Mouse (Mus musculus): ENCODE measurements at regions not wholly inside any gene's neighbourhood (a gene's known extent, or its start where the extent isn't known, plus 50 kb on each side); places are given as distances from the start of the nearest gene placed in this dataset.

GRCm38 (mm10) chr4:127862875-127863274 is 107.9 kb downstream of the CK137956 start:
- no peak for ATAC-seq (replicated peaks; ENCODE audit: poor library complexity, severe bottlenecking)

- no peak for ATAC-seq (replicated peaks; ENCODE audit: poor library complexity, severe bottlenecking)
These were observed 109.2 kb downstream of the CK137956 start for GRCm38 (mm10) chr4:127861319-127862117.

GRCm38 (mm10) chr4:127860271-127860670 is 110.5 kb downstream of the CK137956 start:
- no peak for ATAC-seq (replicated peaks; ENCODE audit: poor library complexity, severe bottlenecking)

GRCm38 (mm10) chr4:127859505-127859904 is 111.2 kb downstream of the CK137956 start:
- ATAC-seq (replicated peaks; ENCODE audit: poor library complexity, severe bottlenecking): no peak

- ATAC-seq (replicated peaks; ENCODE audit: poor library complexity, severe bottlenecking): no peak
These were observed 112.2 kb downstream of the CK137956 start for GRCm38 (mm10) chr4:127858566-127858965.

- no peak for ATAC-seq (replicated peaks; ENCODE audit: poor library complexity, severe bottlenecking)
These were observed 114.9 kb downstream of the CK137956 start for GRCm38 (mm10) chr4:127855836-127856235.

GRCm38 (mm10) chr4:127854776-127855409 is 115.9 kb downstream of the CK137956 start:
- no peak for ATAC-seq (replicated peaks; ENCODE audit: poor library complexity, severe bottlenecking)

- no peak for ATAC-seq (replicated peaks; ENCODE audit: poor library complexity, severe bottlenecking)
These were observed 121.4 kb downstream of the CK137956 start for GRCm38 (mm10) chr4:127849306-127849705.

GRCm38 (mm10) chr4:127846321-127846720 is 124.4 kb downstream of the CK137956 start:
- no peak for ATAC-seq (replicated peaks; ENCODE audit: poor library complexity, severe bottlenecking)

GRCm38 (mm10) chr4:127843421-127843820 is 127.3 kb downstream of the CK137956 start:
- ATAC-seq (replicated peaks; ENCODE audit: poor library complexity, severe bottlenecking): no peak

GRCm38 (mm10) chr4:127833668-127834067 is 137.1 kb downstream of the CK137956 start:
- no peak for ATAC-seq (replicated peaks; ENCODE audit: poor library complexity, severe bottlenecking)

- ATAC-seq (replicated peaks; ENCODE audit: poor library complexity, severe bottlenecking): no peak
These were observed 143.8 kb downstream of the CK137956 start for GRCm38 (mm10) chr4:127826988-127827387.

- no peak for ATAC-seq (replicated peaks; ENCODE audit: poor library complexity, severe bottlenecking)
These were observed 151.2 kb downstream of the CK137956 start for GRCm38 (mm10) chr4:127819501-127819900.

GRCm38 (mm10) chr4:127819009-127819408 is 151.7 kb downstream of the CK137956 start:
- no peak for ATAC-seq (replicated peaks; ENCODE audit: poor library complexity, severe bottlenecking)

- no peak for ATAC-seq (replicated peaks; ENCODE audit: poor library complexity, severe bottlenecking)
These were observed 156.1 kb downstream of the CK137956 start for GRCm38 (mm10) chr4:127814631-127815030.

GRCm38 (mm10) chr4:127812047-127812545 is 158.7 kb downstream of the CK137956 start:
- ATAC-seq (replicated peaks; ENCODE audit: poor library complexity, severe bottlenecking): no peak

GRCm38 (mm10) chr4:127810899-127811510 is 159.7 kb downstream of the CK137956 start:
- no peak for ATAC-seq (replicated peaks; ENCODE audit: poor library complexity, severe bottlenecking)

GRCm38 (mm10) chr4:127809006-127809405 is 161.7 kb downstream of the CK137956 start:
- no peak for ATAC-seq (replicated peaks; ENCODE audit: poor library complexity, severe bottlenecking)

GRCm38 (mm10) chr4:127789206-127789605 is 181.5 kb downstream of the CK137956 start:
- no peak for ATAC-seq (replicated peaks; ENCODE audit: poor library complexity, severe bottlenecking)

- ATAC-seq (replicated peaks; ENCODE audit: poor library complexity, severe bottlenecking): no peak
These were observed 185.0 kb downstream of the CK137956 start for GRCm38 (mm10) chr4:127785786-127786185.

GRCm38 (mm10) chr4:127771966-127772500 is 198.7 kb downstream of the CK137956 start:
- no peak for ATAC-seq (replicated peaks; ENCODE audit: poor library complexity, severe bottlenecking)
